Mouse (Mus musculus) mouse embryonic stem cell (cell line): ENCODE measurements around the gene Gps1.
"Not testable (repeated sequence)": the region's sequence is repeated elsewhere in the genome, so short reads cannot be mapped to it uniquely, and the experiment has no call there.

Experiments used
- in situ Hi-C, 2 experiments: fragments of 300-500 bp; cut with MboI; formaldehyde crosslinking; loops; 1 replicate in 1 of 2; 3 replicates in 1 of 2; pipeline ENCODE4 v1.14.3; 2019 to 2020; ENCODE audit warnings: low sequenced_read_pairs in 2 of 2, low pct_unique_long_range_greater_than_20kb in 1 of 2, mixed read lengths in 1 of 2; ENCODE audit not compliant: unreplicated experiment in 1 of 2

The Gps1 gene

GRCm38 (mm10) chr11:120784064-120784791, at the start of gene Gps1, which contains the start of gene Rfng:
Gene Gps1 (plus strand): TSS chr11:120784272.
Gene Rfng (minus strand): TSS chr11:120784207.
- in situ Hi-C loops = no loop called here

DNA sequence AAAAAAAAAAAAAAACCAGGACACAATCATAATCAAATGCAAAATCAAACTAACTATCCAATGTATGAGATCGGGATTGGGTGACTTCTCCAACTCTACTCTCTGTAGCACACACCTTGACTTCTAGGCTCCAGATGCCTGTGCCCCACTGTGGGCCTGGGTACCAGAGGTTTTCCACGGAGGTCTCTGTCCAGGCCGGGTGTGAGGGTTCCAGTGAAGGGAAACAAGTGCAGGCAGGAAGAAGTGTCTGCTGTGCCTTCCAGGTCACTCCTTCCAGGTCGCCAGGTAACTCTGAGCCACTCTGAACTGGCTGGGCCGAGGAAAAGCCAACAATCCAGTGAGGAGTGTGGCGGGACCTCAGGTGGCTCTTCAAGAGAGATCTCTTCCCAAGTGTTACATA, 47.6 kb upstream of the Gps1 start:
- in situ Hi-C loops = no loop called here

GRCm38 (mm10) chr11:120740981-120741380, 43.1 kb upstream of the Gps1 start:
- in situ Hi-C loops = no loop called here

DNA sequence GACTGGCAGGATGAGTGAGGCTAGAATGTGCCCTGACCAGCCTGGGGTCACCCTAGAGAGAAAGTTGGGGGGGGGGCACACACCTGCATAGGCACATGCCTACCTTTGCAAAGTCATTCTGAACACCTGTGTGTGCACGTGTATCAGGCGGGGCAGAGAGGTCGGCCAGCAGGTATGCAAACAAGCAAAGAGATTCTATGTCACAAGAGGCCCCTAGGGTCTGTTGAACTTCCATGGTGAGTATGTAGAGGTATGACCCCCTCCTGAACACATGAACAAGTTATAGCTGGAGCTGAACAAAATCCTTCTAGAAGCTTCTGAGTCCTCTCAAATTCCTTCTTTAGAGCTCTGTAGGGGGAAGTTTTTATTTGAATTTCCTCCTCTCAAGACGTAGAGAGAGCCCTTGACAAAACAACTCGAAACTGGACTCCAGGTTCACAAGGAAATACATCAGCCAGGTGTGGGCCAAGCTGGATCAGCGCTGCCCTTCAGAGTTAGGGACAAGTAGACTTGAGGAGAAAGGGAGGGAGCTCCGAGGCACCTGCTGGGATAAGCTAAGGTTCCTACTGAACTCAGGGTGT, 39.9 kb upstream of the Gps1 start:
- in situ Hi-C loops = no loop called here

- in situ Hi-C loops = no loop called here
Observed at GRCm38 (mm10) chr11:120747974-120748373, 36.1 kb upstream of the Gps1 start.

DNA sequence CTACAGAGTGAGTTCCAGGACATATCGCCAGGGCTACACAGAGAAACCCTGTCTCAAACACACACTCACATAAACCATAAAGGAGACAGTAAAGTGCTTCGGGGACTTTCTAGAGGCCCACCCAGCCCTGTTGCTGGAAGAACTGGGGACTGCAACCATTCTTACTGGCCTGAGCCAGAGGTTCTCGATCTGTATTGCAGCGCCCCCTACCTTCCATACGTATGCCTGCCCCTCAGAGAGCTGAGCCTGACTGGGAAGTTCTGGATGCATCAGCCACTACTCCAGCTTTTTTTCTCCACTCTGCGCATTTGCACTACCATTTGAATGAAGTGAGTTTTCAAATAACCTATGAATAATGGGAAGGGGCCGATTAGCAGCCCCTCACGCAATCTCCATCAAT, 34.6 kb upstream of the Gps1 start:
- in situ Hi-C loops = no loop called here

DNA sequence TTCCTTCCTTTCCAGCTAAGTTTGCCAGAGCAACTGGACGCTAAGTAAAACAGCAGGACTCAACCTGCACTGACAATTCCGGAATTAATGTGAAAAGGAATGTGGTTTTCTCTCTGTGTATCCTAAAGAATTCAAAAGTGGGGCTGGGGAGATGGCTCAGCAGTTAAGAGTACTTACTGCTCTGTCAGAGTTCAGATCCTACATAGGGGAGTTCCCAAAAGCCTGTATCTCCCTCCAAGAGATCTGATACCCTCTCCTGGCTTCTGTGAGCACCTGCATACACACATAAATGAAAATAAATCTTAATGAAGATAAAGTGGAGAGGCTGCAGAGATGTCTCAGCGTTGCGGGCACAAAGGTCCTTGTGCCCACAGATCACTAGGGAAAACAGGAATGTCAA, 32.5 kb upstream of the Gps1 start:
- in situ Hi-C loops = no loop called here

DNA sequence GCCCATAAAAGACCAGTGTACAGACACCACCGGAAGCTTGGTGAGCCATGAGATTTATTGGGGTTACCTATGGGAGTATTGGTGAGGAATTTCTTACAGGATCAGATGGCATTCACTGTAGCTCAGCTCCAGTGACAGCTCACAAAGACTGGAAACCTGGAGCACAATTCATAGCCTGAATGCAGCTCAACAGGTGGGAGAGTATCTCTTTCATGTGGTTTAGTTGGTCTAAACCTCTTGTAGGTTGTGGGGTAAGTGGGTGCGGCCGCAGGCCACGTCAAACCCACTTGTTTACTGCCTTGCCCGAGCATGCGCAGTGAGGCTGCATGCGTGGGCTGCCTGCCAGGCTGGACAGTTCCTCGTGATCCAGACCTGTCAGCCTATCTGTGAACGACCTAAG, 23.8 kb upstream of the Gps1 start:
- in situ Hi-C loops = no loop called here

DNA sequence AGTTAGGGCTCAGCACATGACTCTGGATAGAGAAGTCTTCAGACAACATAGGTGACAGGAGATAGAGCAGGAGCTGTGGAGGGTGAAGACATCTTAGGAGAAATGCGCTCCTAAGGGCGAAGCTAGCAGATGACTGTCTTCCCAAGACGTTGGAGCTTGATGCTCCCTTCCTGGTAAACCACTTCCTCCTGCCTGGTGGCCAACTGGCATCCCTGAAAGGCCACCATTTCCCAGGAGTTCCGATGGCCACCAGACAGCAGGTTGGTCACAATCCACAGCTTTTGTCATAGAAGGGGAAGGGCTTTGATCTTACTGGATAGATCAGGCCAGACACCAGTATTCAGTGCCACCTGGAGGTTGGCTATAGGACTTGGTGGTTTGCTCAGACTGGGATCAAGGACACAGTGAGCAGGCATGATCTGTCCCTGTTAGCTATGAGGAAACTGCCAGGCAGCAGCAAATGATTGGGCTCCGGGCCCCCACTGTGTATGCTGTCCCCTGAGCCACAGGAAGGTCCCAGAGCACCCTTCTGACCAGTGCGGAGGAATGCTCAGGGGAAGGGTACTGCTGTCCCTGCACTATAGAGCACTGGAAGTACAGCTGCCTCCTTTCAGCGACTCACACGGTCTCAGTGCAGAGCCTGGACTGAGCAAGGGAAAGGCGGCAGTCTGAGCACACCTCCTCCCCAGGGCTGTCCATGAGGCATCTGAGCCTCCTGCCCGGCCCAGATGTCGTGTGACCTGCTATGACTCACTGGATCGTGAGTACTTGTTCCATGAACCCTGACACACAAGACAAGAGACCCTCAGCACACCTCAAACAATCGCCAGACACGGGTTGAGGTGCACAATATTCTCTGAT, 22.0 kb upstream of the Gps1 start:
- in situ Hi-C loops = no loop called here

GRCm38 (mm10) chr11:120762672-120763041, 21.4 kb upstream of the Gps1 start, which contains the start of gene Hmga1b:
Gene Hmga1b (plus strand): TSS chr11:120762794.
- in situ Hi-C loops = not testable (repeated sequence)

DNA sequence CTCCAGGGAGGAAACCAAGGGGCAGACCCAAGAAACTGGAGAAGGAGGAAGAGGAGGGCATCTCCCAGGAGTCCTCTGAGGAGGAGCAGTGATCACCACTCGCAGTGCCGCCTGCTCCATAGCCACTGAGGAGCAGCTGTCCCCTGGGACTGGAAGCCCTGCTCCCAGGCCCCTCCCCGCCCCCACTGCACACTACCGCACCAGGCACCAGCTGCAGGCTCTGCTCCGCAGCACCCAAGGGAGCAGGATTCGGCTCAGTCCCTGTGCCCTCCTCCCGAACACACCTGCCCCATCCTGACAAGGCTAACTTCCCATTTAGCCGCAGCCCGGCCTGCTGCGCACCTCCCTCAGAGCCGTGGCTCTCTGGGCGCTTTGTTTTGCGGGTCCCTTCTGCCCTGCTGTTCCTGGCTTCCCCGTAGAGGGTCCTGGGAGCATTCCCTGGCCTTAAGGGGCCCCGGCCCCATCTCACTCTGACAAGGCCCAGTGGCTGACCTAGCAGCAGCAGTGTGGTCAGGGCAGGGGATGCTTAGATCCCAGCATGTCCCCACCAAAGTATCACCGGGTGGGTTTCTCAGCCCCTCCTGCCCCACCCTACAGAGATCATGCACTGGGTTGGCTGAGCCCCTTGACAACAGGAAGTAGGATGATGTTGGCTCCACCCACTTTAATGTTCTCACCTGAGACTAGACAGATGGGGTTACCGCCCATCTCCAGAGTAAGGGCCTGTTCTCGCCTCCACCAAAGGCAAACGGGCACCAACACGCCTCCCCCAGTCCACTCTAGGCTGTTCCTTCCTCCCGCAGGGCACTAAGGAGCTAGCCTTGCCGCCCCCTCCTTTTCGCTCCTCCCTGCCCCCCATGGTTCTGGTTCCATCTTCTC, 20.7 kb upstream of the Gps1 start:
- in situ Hi-C loops = not testable (repeated sequence)

DNA sequence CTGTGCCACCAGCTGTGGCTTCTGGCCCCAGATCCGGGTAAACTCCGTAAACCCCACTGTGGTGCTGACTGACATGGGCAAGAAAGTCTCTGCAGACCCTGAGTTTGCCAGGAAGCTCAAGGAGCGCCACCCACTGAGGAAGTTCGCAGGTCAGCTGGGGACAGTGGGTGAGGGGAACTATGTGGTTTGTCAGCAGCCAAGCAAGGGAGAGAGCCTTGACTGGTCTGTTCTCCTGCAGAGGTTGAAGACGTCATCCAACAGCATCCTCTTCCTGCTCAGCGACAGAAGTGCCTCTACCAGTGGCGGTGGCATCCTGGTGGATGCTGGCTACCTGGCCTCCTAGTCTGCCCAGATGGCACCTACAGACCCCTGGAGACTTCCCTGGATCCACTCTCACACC, 17.0 kb upstream of the Gps1 start:
- in situ Hi-C loops = loop anchor here in 1 of 2 experiments (5.0 kb wide), 1 partner anchor 40 kb away; the partner anchor contains the start of gene Dcxr

DNA sequence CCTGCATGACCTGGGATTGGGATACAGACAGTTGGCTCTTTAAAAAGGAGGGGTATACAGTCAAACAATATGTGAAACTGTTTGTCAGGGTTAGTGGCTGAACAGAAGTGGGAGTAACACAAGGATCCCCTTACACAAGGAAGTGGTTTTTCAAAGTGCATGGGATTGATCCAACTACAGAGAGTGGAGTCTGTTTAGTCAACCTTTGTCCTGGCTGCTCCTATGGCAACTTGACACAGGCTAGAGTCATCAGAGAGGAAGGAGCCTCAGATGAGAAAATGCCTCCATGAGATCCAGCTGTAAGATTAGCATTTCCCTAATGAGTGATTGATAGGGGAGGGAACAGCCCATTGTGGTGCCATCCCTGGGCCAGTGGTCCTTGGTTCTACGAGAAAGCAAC, 15.9 kb upstream of the Gps1 start:
- in situ Hi-C loops = loop anchor here in 1 of 2 experiments (5.0 kb wide), 1 partner anchor 41 kb away; the partner anchor contains the start of gene Dcxr

- in situ Hi-C loops = loop anchor here in 1 of 2 experiments (5.0 kb wide), 1 partner anchor 45 kb away; the partner anchor contains the start of gene Dcxr
Observed at GRCm38 (mm10) chr11:120772749-120773148, 11.3 kb upstream of the Gps1 start.

DNA sequence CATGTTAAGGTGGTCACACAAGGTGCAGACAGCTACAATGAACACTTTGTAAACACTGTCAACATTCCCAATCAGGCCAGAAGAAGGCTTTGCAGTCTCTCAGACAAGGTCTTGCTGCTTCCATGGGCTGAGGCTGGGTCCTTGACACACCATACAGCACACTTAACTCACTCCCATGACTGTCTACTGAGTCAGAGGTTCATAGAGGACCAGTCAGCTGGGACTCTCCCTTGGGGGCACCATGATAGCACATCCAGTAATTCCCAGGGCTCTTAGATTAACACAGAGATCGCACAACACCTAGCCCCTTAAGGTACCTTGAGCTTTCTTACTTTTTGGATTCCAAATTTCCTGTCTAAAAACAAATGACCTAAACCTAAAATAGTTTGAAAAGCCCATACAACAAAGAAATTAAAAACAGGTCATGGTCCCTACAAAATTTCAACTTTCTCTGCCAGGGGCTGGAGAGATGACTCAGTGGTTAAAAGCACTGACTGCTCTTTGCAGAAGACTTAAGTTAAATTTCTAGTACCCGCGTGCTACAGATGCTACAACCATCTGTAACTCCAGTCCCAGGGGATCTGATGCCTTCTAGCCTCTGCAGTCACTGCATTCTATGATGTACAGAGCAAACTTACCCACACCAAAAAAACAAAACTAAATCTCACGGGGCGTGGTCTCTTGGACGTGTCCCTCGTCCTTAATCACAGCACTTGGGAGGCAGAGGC, 10.4 kb upstream of the Gps1 start:
- in situ Hi-C loops = loop anchor here in 1 of 2 experiments (5.0 kb wide), 1 partner anchor 46 kb away; the partner anchor contains the start of gene Dcxr

DNA sequence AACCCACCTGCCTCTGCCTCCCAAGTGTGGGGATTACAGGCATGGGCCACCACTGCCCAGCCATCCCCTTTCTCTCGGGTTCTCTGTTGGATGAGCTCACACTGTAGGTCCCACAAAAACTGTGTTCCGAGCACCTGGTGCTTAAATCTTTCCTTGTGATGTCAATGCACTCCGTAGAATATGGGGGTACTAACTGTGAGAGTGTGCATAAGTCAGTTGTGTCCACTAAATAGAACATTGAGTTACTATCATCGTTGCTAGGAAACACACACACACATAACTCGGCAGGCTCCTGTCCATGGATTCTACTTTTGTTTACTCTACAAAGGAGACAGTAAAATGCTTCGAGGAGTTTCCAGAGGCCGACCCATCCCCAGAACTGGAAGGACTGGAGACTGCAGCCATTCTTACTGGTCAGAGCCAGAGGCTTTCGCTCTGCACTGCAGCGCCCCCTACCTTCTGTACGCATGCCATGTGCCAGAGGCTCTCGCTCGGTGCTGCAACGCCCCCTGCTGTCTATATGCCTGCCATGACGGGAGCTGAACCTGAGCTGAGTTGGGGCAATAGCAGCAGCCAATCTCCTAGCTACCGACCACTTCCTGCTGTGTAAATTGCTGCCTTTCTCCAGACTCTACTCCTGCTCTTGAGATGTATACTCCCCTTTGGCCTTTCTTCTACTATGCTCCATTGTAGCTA, 8.2 kb upstream of the Gps1 start:
- in situ Hi-C loops = no loop called here

- in situ Hi-C loops = no loop called here
Observed at GRCm38 (mm10) chr11:120777123-120777522, 6.9 kb upstream of the Gps1 start.
